Mouse (Mus musculus): ENCODE data around the gene Rbm8a. TPM values are rescaled to one million over a fixed set of nuclear protein-coding genes. Genes with fewer than 3 reads are reported as not detected.
"Not testable (repeated sequence)": the region's sequence is repeated elsewhere in the genome, so short reads cannot be mapped to it uniquely, and the experiment has no call there.

Gene Rbm8a
- total RNA-seq, 1 experiment from 2014 or later: 86.3 TPM

DNA sequence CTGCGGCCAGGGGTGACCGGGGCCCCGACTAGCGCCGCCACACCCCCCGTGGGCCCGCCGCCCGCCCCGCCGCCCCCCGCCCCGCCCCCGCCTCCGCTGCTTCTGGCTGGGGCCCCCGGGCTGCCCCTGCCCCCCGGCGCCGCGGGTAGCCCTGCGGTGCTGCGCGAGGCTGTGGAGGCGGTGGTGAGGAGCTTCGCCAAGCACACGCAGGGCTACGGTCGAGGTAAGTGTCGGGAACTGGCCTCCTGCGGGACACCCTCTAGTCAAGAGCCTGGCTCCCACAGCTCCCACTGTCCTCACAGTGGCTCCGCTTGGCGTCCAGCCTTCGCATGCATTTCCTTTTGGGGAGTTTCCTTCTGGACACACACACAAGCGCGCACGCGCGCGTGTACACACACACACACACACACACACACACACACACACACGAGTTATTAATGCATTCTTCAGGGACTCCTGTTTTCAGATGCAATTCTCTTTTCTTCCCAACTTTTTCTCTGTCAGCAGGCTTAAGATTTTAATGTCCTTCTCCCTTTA is 28.4 kb upstream of the Rbm8a start:
- no peak for ATAC-seq (replicated peaks in 1 of 2; ENCODE audit: insufficient read depth in 1 of 2, low FRiP score in 2 of 2, low TSS enrichment in 1 of 2, low read depth in 1 of 2, poor library complexity in 2 of 2, severe bottlenecking in 2 of 2)

DNA sequence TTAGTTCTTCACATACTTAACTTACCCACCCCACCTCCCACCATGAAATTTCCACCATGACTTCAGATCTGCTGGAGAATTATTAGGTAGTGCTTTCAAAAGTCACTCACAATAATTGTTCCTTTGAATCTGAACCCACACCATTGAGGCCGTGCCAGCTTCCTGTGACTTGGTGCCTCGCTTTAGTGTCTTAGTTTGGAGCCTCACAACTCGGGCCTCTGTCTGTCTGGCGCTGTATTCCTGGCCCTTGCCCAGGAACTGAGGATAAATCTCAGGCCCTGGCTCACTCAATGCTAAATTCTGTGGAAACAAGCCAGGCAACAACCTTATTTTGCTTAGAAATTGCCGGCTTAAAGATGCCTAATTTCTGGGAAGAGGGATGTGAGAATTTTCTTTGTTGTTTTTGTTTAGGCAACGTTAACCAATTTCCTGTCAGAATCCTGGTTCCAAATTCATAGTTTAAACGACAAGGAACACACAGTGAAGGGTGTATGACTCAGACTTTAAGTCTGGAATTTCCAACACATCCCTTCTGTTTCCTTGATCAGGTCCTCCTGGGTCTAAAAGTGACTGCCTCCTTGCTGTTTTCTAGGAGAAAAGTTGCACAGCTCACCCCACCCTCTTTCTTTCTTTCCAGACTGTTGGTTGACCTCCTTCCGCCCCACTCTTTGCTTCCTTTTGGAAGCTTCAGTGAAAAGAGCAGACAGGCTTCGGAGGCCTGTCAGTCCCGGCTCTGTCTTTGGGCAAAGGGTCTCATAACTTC is 27.6 kb upstream of the Rbm8a start:
- no peak for ATAC-seq (replicated peaks in 1 of 2; ENCODE audit: insufficient read depth in 1 of 2, low FRiP score in 2 of 2, low TSS enrichment in 1 of 2, low read depth in 1 of 2, poor library complexity in 2 of 2, severe bottlenecking in 2 of 2)

GRCm38 (mm10) chr3:96602704-96603084 is 27.0 kb upstream of the Rbm8a start:
- ATAC-seq (replicated peaks in 1 of 2; ENCODE audit: insufficient read depth in 1 of 2, low FRiP score in 2 of 2, low TSS enrichment in 1 of 2, low read depth in 1 of 2, poor library complexity in 2 of 2, severe bottlenecking in 2 of 2): no peak

DNA sequence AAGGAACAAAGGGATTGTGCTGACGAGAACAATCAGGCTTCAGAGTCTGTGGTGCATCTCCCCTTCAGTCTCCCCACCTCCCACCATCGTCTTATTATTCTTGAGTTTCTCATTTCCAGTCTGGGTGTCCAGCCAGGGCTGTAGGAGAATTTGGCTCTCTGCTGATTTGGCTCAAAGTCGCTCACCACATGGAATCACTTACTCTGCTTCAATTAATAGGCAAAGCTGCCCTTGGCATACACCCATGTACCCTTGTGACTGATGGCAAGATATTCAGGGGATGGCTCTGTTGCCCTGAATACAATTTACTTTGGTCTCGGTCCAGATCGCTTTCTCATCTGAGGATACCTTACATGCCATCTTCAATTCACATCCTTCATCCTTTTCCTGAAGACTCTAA is 26.4 kb upstream of the Rbm8a start:
- ATAC-seq (replicated peaks in 1 of 2; ENCODE audit: insufficient read depth in 1 of 2, low FRiP score in 2 of 2, low TSS enrichment in 1 of 2, low read depth in 1 of 2, poor library complexity in 2 of 2, severe bottlenecking in 2 of 2): no peak

DNA sequence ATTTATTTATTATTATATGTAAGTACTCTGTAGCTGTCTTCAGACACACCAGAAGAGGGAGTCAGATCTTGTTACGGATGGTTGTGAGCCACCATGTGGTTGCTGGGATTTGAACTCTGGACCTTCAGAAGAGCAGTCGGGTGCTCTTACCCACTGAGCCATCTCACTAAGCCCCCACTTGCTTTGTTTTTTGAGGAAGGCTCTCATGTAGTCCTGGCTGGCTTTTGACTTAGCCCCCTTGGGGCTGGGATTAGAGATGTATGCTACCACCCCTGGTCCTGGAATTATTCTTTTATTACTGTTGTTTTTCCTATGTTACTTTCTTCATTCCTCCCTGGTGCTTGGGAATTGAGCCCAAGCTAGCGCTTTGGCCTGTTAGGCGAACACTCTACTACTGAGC is 23.7 kb upstream of the Rbm8a start:
- ATAC-seq (replicated peaks in 1 of 2; ENCODE audit: insufficient read depth in 1 of 2, low FRiP score in 2 of 2, low TSS enrichment in 1 of 2, low read depth in 1 of 2, poor library complexity in 2 of 2, severe bottlenecking in 2 of 2): not testable (repeated sequence)

DNA sequence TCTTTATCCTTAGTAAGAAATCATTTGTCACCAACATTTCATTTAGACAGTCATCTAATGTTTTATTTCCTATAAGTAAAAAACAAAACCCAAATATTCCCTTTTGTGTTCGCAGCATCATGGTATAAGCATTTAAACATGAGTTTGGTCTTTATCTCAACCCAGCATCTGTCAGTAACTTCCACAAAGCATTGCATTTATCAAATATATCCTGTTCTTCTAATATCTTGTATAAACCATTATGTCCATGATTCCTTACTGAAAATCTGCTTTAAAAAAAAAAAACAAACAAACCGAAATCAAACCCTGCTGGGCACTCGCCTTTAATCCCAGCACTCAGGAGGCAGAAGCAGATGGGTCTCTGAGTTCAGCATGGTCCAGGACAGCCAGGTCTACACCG is 23.1 kb upstream of the Rbm8a start:
- ATAC-seq (replicated peaks in 1 of 2; ENCODE audit: insufficient read depth in 1 of 2, low FRiP score in 2 of 2, low TSS enrichment in 1 of 2, low read depth in 1 of 2, poor library complexity in 2 of 2, severe bottlenecking in 2 of 2): no peak

- no peak for ATAC-seq (replicated peaks in 1 of 2; ENCODE audit: insufficient read depth in 1 of 2, low FRiP score in 2 of 2, low TSS enrichment in 1 of 2, low read depth in 1 of 2, poor library complexity in 2 of 2, severe bottlenecking in 2 of 2)
Observed at GRCm38 (mm10) chr3:96617941-96618340, 11.8 kb upstream of the Rbm8a start.

- ATAC-seq (replicated peaks in 1 of 2; ENCODE audit: insufficient read depth in 1 of 2, low FRiP score in 2 of 2, low TSS enrichment in 1 of 2, low read depth in 1 of 2, poor library complexity in 2 of 2, severe bottlenecking in 2 of 2): no peak
Observed at GRCm38 (mm10) chr3:96623201-96623600, 6.5 kb upstream of the Rbm8a start.

GRCm38 (mm10) chr3:96632058-96632457 is 2.3 kb downstream of the Rbm8a start:
- no peak for ATAC-seq (replicated peaks in 1 of 2; ENCODE audit: insufficient read depth in 1 of 2, low FRiP score in 2 of 2, low TSS enrichment in 1 of 2, low read depth in 1 of 2, poor library complexity in 2 of 2, severe bottlenecking in 2 of 2)

- ATAC-seq (replicated peaks in 1 of 2; ENCODE audit: insufficient read depth in 1 of 2, low FRiP score in 2 of 2, low TSS enrichment in 1 of 2, low read depth in 1 of 2, poor library complexity in 2 of 2, severe bottlenecking in 2 of 2): no peak
Observed at GRCm38 (mm10) chr3:96634015-96634414, 4.3 kb downstream of the Rbm8a start.

DNA sequence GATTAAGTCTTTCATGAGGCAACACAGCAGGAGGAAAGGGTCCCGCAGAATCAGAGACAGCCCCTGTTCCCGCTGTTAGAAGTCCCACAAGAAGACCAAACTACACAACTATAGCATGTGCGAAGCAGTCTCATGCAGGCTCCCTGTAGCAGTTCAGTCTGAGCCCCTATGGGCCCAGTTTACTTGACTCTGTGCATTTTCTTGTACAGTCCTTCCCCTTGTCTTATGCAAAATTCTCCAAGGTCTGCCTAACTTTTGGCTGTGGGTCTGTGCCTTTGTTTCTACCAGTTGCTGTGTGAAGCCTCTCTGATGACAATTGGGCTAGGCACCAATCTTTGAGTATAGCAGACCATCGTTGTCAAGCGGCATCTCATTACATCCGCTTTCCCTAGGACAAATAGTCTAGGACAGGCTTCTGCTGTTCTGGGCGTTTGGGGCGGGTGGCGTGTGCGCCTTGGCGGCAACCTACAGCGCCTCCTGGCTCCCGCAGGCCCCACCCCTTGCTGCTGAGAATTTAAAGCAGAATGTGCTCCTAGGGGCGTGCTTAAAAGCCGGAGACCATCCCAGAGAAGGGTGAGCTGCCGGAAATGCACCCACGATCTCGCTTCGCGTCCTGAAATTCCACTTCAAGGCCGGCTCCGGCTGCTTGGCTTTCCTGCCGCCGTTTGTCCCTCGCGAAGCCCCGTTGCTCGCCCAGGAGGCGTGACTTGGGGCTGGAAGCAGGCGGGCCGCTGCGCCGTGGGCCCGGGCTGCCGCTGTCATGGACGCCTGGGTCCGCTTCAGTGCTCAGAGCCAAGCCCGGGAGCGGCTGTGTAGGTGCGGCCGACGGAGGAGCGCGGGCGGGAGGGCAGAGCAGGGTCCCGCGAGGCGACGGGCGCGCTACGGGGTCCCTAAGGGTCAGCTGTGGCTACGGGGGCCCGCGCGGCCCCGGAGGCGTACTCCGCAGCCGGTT is 5.5 kb downstream of the Rbm8a start, which contains the start of the genes Pex11b and Gm42957:
TSS of gene Pex11b (plus strand) at position 449 of the 952 bp plus-strand sequence.
TSS of gene Gm42957 (plus strand) at position 547 of the 952 bp plus-strand sequence.
- peak; percentile 80 to 85 for ATAC-seq (replicated peaks in 1 of 2; ENCODE audit: insufficient read depth in 1 of 2, low FRiP score in 2 of 2, low TSS enrichment in 1 of 2, low read depth in 1 of 2, poor library complexity in 2 of 2, severe bottlenecking in 2 of 2)

DNA sequence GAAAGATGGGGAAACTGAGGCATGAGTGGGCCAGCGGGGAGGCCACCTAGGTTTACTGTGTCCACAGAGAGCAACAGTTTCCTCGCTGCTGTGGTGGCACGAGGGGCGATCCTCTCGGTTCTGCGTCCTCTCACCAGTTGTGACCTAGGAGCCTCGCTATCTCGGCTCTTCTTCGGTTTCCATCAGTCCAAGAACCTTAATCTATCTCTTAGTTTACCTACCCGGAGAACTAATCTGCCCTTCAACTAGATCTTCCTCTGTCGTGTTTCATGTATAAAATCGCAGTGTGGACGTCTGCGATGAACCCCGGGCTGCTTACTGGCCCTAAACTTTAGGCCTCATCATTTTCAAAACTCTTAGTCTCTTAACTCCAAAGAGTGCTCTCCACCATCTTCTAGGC is 6.2 kb downstream of the Rbm8a start:
- ATAC-seq (replicated peaks in 1 of 2; ENCODE audit: insufficient read depth in 1 of 2, low FRiP score in 2 of 2, low TSS enrichment in 1 of 2, low read depth in 1 of 2, poor library complexity in 2 of 2, severe bottlenecking in 2 of 2): no peak

DNA sequence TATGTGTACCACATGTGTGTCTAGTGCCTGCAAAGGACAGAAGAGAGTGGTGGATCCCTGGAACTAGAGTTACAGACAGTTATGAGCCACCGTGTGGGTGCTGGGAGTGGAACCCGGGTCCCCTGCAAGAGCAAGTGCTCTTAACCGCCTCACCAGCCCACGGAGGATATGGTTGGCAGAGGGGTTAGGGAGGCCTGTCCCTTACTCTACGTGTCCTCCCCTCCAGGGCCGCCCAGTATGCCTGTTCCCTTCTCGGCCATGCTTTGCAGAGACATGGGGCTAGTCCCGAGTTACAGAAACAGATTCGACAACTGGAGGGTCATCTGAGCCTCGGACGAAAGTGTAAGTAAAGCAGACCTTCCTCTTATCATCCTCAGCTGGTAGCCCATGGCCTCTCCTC is 6.7 kb downstream of the Rbm8a start:
- ATAC-seq (replicated peaks in 1 of 2; ENCODE audit: insufficient read depth in 1 of 2, low FRiP score in 2 of 2, low TSS enrichment in 1 of 2, low read depth in 1 of 2, poor library complexity in 2 of 2, severe bottlenecking in 2 of 2): no peak

- ATAC-seq (replicated peaks in 1 of 2; ENCODE audit: insufficient read depth in 1 of 2, low FRiP score in 2 of 2, low TSS enrichment in 1 of 2, low read depth in 1 of 2, poor library complexity in 2 of 2, severe bottlenecking in 2 of 2): 0 out of 4 replicates have a peak, but pooled peaks of 1 of the 2 experiments have one; percentile 47
Observed at GRCm38 (mm10) chr3:96639219-96639618, 9.5 kb downstream of the Rbm8a start.

- ATAC-seq (replicated peaks in 1 of 2; ENCODE audit: insufficient read depth in 1 of 2, low FRiP score in 2 of 2, low TSS enrichment in 1 of 2, low read depth in 1 of 2, poor library complexity in 2 of 2, severe bottlenecking in 2 of 2): no peak
Observed at GRCm38 (mm10) chr3:96645018-96645649, 15.4 kb downstream of the Rbm8a start, which contains the start of gene Itga10. Gene Itga10 (plus strand): TSS chr3:96645584.

DNA sequence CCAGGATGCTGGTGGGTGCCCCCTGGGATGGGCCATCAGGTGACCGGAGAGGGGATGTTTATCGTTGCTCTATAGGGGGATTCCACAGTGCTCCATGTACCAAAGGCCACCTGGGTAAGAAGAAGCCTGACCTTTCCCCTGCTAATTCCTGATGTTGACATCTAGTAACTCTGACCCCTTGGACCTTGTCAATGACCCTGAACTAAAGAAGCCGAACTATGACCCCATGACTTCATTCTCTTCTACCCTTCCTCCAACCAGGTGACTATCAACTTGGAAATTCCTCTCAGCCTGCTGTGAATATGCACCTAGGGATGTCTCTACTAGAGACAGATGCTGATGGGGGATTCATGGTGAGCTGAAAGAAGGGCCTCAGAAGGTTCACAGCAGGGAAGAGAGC is 17.6 kb downstream of the Rbm8a start:
- no peak for ATAC-seq (replicated peaks in 1 of 2; ENCODE audit: insufficient read depth in 1 of 2, low FRiP score in 2 of 2, low TSS enrichment in 1 of 2, low read depth in 1 of 2, poor library complexity in 2 of 2, severe bottlenecking in 2 of 2)

- peak in 1 of 2 experiments; percentile 24; a peak in 1 of 4 replicates for ATAC-seq (replicated peaks in 1 of 2; ENCODE audit: insufficient read depth in 1 of 2, low FRiP score in 2 of 2, low TSS enrichment in 1 of 2, low read depth in 1 of 2, poor library complexity in 2 of 2, severe bottlenecking in 2 of 2)
Observed at GRCm38 (mm10) chr3:96660901-96661300, 31.2 kb downstream of the Rbm8a start.

All from hematopoietic stem cell, adult 5-6 weeks (primary cell).